Mouse (Mus musculus) heart, embryonic 10.5 days (tissue): ENCODE measurements around the gene Nrn1l. TPM values are rescaled to one million over a fixed set of nuclear protein-coding genes. Genes with fewer than 3 reads are reported as not detected.

ENCODE experiments used
- DNase-seq: peaks from one replicate; pipeline ENCODE4 v3.0.0-alpha.2; 2017; ENCODE audit warnings: low spot score
- H3K27ac ChIP-seq: fragments of 300-500 bp; sonication (generic); 2 replicates; pipeline ENCODE4 v1.5.1; 2016; ENCODE audit warnings: mild to moderate bottlenecking
- H3K27me3 ChIP-seq: fragments of 300-500 bp; sonication (generic); 2 replicates; pipeline ENCODE4 v1.6.1; 2016; ENCODE audit warnings: mild to moderate bottlenecking; ENCODE audit not compliant: poor library complexity, insufficient read depth, severe bottlenecking
- H3K36me3 ChIP-seq: fragments of 300-500 bp; sonication (generic); 2 replicates; pipeline ENCODE4 v1.6.1; 2016; ENCODE audit warnings: mild to moderate bottlenecking, moderate library complexity
- H3K4me1 ChIP-seq: fragments of 300-500 bp; sonication (generic); 2 replicates; pipeline ENCODE4 v1.6.1; 2016; ENCODE audit warnings: mild to moderate bottlenecking
- H3K4me3 ChIP-seq: fragments of 300-500 bp; sonication (generic); 2 replicates; pipeline ENCODE4 v1.5.1; 2016; ENCODE audit warnings: mild to moderate bottlenecking, moderate library complexity
- H3K9me3 ChIP-seq: fragments of 300-500 bp; sonication (generic); 2 replicates; pipeline ENCODE4 v1.6.1; 2016; ENCODE audit warnings: mild to moderate bottlenecking, moderate library complexity
- WGBS: fragments of 180-500 bp; shearing (Covaris S2); methylation state at CpG from one replicate; pipeline ENCODE4 v1.1.7; 2016; 5-methylcytosine and 5-hydroxymethylcytosine counted together
- polyA plus RNA-seq: library from polyadenylated mRNA; unstranded; fragments of >200 nt; fragmentation: Nextera tagmentation; extraction: Ambion mirVana; gene quantifications from 2 replicates; pipeline ENCODE4 v1.2.1, GENCODE M21; 2016

The Nrn1l gene
- polyA plus RNA-seq, 1 experiment from 2014 or later: 0.46 TPM

GRCm38 (mm10) chr8:105900941-105901616 is 7.7 kb downstream of the Nrn1l start:
- 30% methylated on average over 16 of the region's 16 CpGs for WGBS
- H3K4me3 ChIP-seq: peak overlapping the region; percentile 91
- H3K27ac ChIP-seq: peak overlapping the region; percentile 97
- peaks cover 12% of the 10 kb centered on the region for H3K4me1 ChIP-seq
- no peak for DNase-seq
- no peaks in the 10 kb centered on the region for H3K36me3 ChIP-seq
- no peaks in the 10 kb centered on the region for H3K9me3 ChIP-seq
- no peaks in the 10 kb centered on the region for H3K27me3 ChIP-seq

GRCm38 (mm10) chr8:105919390-105919789 is 26.0 kb downstream of the Nrn1l start:
- H3K4me3 ChIP-seq: no peak overlapping the region
- peaks cover 26% of the 10 kb centered on the region for H3K36me3 ChIP-seq
- H3K4me1 ChIP-seq: peaks cover 9% of the 10 kb centered on the region; the same call in 1 of the 2 replicates
- no peak overlapping the region for H3K27ac ChIP-seq
- no peaks in the 10 kb centered on the region for H3K9me3 ChIP-seq
- H3K27me3 ChIP-seq: no peaks in the 10 kb centered on the region
- WGBS: 68% methylated on average over 3 of the region's 3 CpGs
- DNase-seq: no peak

GRCm38 (mm10) chr8:105925123-105925522 is 31.8 kb downstream of the Nrn1l start:
- Histone ChIP-seq H3K27me3 (no peaks in the 10 kb centered on the region), H3K9me3 (no peaks in the 10 kb centered on the region), H3K4me3 (no peak overlapping the region), H3K36me3 (peaks cover 16% of the 10 kb centered on the region), H3K4me1 (peaks cover 8% of the 10 kb centered on the region), H3K27ac (no peak overlapping the region)
- DNase-seq: no peak
- 60% methylated on average over 3 of the region's 3 CpGs for WGBS

GRCm38 (mm10) chr8:105930602-105931001 is 37.2 kb downstream of the Nrn1l start:
- Histone ChIP-seq H3K27ac (peak overlapping the region; percentile 62), H3K9me3 (no peaks in the 10 kb centered on the region), H3K36me3 (peaks cover 23% of the 10 kb centered on the region), H3K4me1 (peaks cover 15% of the 10 kb centered on the region), H3K27me3 (no peaks in the 10 kb centered on the region), H3K4me3 (no peak overlapping the region)
- WGBS: 14% methylated on average over 8 of the region's 8 CpGs
- peak; percentile 90 for DNase-seq

- Histone ChIP-seq H3K36me3 (peaks cover 23% of the 10 kb centered on the region), H3K27ac (no peak overlapping the region), H3K4me3 (no peak overlapping the region), H3K4me1 (peaks cover 22% of the 10 kb centered on the region), H3K9me3 (no peaks in the 10 kb centered on the region), H3K27me3 (no peaks in the 10 kb centered on the region)
- WGBS: 84% methylated on average over 3 of the region's 3 CpGs
- DNase-seq: no peak
Measured at GRCm38 (mm10) chr8:105931271-105931670, 37.9 kb downstream of the Nrn1l start.

GRCm38 (mm10) chr8:105932525-105932924 is 39.2 kb downstream of the Nrn1l start:
- WGBS: 85% methylated on average over 11 of the region's 11 CpGs
- H3K4me1 ChIP-seq: peaks cover 27% of the 10 kb centered on the region
- peaks cover 23% of the 10 kb centered on the region for H3K36me3 ChIP-seq
- no peaks in the 10 kb centered on the region for H3K9me3 ChIP-seq
- no peak overlapping the region for H3K27ac ChIP-seq
- no peak overlapping the region for H3K4me3 ChIP-seq
- no peaks in the 10 kb centered on the region for H3K27me3 ChIP-seq
- no peak for DNase-seq

GRCm38 (mm10) chr8:105933762-105934161 is 40.4 kb downstream of the Nrn1l start, which contains the start of gene Ctrl:
TSS of gene Ctrl (minus strand) at chr8:105933862.
- DNase-seq: no peak
- H3K4me1 ChIP-seq: peaks cover 36% of the 10 kb centered on the region
- no peaks in the 10 kb centered on the region for H3K9me3 ChIP-seq
- H3K36me3 ChIP-seq: peaks cover 23% of the 10 kb centered on the region
- no peaks in the 10 kb centered on the region for H3K27me3 ChIP-seq
- WGBS: 82% methylated on average over 2 of the region's 2 CpGs
- H3K27ac ChIP-seq: no peak within 1 kb of the TSS
- H3K4me3 ChIP-seq: no peak within 1 kb of the TSS

- Histone ChIP-seq H3K4me3 (0 out of 2 replicates have a peak overlapping the region, but pooled peaks have one; percentile 67), H3K36me3 (peaks cover 26% of the 10 kb centered on the region), H3K27me3 (no peaks in the 10 kb centered on the region), H3K9me3 (no peaks in the 10 kb centered on the region), H3K27ac (no peak overlapping the region), H3K4me1 (peaks cover 35% of the 10 kb centered on the region)
- 59% methylated on average over 6 of the region's 6 CpGs for WGBS
- DNase-seq: no peak
Measured at GRCm38 (mm10) chr8:105935105-105935504, 41.7 kb downstream of the Nrn1l start.

GRCm38 (mm10) chr8:105935863-105936603 is 42.7 kb downstream of the Nrn1l start:
- DNase-seq: no peak
- Histone ChIP-seq H3K27ac (peak overlapping the region; percentile 89), H3K9me3 (no peaks in the 10 kb centered on the region), H3K4me3 (peak overlapping the region; percentile 67), H3K4me1 (peaks cover 26% of the 10 kb centered on the region), H3K36me3 (peaks cover 22% of the 10 kb centered on the region), H3K27me3 (no peaks in the 10 kb centered on the region)
- 19% methylated on average over 7 of the region's 7 CpGs for WGBS

GRCm38 (mm10) chr8:105936866-105937475 is 43.6 kb downstream of the Nrn1l start:
- H3K36me3 ChIP-seq: peaks cover 25% of the 10 kb centered on the region
- peak overlapping the region; percentile 67 for H3K4me3 ChIP-seq
- H3K4me1 ChIP-seq: peaks cover 25% of the 10 kb centered on the region
- H3K27me3 ChIP-seq: no peaks in the 10 kb centered on the region
- H3K27ac ChIP-seq: peak overlapping the region; percentile 89
- under 1% methylated on average over 30 of the region's 30 CpGs for WGBS
- peak; percentile 98 for DNase-seq
- H3K9me3 ChIP-seq: no peaks in the 10 kb centered on the region

- Histone ChIP-seq H3K4me3 (peak overlapping the region; percentile 67), H3K4me1 (peaks cover 25% of the 10 kb centered on the region), H3K27me3 (no peaks in the 10 kb centered on the region), H3K27ac (peak overlapping the region; percentile 89), H3K36me3 (peaks cover 30% of the 10 kb centered on the region), H3K9me3 (no peaks in the 10 kb centered on the region)
- DNase-seq: no peak
- under 1% methylated on average over 33 of the region's 33 CpGs for WGBS
Measured at GRCm38 (mm10) chr8:105937496-105938305, 44.3 kb downstream of the Nrn1l start.

GRCm38 (mm10) chr8:105938306-105938669 is 44.9 kb downstream of the Nrn1l start, which contains the start of gene Psmb10:
TSS of gene Psmb10 (minus strand) at chr8:105938444.
- H3K4me3 ChIP-seq: peak within 1 kb of the TSS; percentile 67
- H3K27ac ChIP-seq: peak within 1 kb of the TSS; percentile 89
- H3K9me3 ChIP-seq: no peaks in the 10 kb centered on the region
- H3K4me1 ChIP-seq: peaks cover 29% of the 10 kb centered on the region
- WGBS: 22% methylated on average over 4 of the region's 4 CpGs
- peaks cover 35% of the 10 kb centered on the region for H3K36me3 ChIP-seq
- DNase-seq: no peak
- H3K27me3 ChIP-seq: no peaks in the 10 kb centered on the region
